Mouse (Mus musculus): ENCODE results near the gene Hs6st3.

- TF ChIP-seq CTCF (IDR thresholded peaks at IDR 0.05; ENCODE audit: control insufficient read depth, insufficient read depth, low read length) (no peak), POLR2A (IDR thresholded peaks at IDR 0.05; ENCODE audit: borderline replicate concordance, control insufficient read depth, low read depth, low read length) (no peak)
Measured at GRCm38 (mm10) chr14:119257072-119257471, 118.9 kb downstream of the Hs6st3 start.
